Mouse (Mus musculus): Measurements from ENCODE around the gene Ung.

Gene Ung

DNA sequence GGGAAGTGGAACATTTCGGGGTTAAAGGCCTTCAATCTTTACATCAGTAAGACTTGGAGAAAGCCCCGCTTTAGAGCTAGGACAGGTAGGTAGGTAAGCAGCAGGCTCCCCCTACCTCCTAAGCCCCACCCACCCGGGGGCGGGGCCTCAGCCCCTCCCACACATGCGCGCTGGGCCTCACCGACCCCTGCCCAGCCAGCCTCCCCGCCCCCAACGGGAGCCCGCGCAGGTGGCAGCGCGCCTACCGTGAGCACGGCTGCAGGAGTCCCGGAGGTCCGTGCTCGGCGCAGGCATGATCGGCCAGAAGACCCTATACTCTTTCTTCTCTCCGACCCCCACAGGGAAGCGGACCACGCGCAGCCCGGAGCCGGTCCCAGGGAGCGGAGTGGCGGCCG lies at the start of gene Ung:
Gene Ung, plus strand, starts transcription at position 176 of the 395 bp plus-strand sequence.
- peak; percentile 86 for DNase-seq (ENCODE audit: low read depth, low spot score)

DNA sequence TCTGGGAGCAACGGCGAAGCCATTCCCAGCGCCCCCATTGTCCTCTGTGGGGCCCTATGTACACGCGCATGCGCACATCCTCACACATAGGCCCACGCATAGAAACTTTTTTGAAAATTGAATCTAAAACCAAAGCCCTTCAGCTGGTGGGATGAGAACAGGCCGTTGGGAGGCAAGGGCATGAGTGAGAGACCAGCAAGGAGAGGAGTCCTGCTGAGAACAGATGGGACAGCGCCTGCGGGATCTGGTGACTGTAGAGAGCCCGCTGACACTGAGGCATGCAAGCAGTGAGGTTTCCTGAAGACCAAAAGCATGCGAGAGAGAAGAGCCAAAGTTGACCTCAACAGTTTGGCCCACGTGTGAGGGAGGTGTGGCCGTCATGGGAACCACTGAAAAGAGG lies 44.7 kb upstream of the Ung start:
- no peak for DNase-seq (ENCODE audit: low read depth, low spot score)

DNA sequence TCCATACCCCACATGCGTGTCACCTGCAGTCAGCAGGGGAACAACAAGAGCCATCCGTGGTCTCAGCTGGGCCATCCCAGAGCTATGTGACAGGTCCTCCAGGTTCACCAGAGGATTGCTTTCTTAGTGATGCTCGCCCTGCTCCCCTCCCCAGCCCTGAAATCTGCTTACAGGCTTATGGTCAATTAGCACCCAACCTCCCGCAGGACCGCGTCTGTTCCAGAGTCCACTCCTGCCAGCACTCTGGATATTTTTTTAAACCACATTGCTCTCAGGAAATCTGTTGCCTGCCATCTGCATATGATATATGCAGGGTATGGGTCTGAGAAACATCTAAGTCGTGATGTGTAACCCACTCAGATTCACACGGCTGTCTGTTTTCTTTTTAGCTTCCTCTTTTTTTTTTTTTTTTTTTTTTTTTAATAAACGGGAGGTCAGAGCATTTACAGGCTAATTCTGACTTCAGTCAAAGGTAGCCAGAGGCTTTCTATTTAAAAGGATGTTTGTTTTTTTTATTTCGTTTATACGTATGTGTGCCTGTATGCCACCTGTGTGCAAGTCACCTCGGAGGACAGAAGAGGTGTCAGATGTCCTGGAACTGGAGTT lies 42.2 kb upstream of the Ung start:
- no peak for DNase-seq (ENCODE audit: low read depth, low spot score)

DNA sequence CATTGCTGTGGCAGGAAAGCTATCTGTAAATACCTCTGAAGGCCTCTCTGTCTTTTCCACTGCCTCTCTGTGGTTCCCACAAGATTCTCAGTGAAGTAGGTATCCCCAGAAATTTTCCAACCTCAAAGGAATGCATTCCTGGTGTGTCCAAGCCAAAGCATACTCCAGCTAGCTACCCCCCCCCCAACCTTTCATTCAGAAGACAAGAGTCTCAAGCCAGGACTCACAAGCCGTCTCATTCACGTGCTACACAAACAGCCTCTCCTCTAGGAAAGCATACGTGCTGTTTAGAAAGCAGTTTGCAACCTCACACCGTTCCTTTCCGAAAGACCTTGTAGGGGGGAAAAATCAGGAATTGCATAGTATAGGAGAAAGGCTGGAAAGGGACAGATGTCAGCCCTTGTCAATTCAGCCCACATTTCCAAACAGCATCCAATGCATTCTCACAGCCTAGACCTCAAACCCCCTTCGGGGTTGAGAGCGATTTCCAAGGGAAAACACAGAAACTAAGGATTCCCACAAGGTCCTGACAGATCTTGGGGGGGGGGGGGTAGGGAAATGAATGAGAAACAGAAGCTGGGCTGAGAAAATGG lies 39.7 kb upstream of the Ung start:
- DNase-seq (ENCODE audit: low read depth, low spot score), result no peak

DNA sequence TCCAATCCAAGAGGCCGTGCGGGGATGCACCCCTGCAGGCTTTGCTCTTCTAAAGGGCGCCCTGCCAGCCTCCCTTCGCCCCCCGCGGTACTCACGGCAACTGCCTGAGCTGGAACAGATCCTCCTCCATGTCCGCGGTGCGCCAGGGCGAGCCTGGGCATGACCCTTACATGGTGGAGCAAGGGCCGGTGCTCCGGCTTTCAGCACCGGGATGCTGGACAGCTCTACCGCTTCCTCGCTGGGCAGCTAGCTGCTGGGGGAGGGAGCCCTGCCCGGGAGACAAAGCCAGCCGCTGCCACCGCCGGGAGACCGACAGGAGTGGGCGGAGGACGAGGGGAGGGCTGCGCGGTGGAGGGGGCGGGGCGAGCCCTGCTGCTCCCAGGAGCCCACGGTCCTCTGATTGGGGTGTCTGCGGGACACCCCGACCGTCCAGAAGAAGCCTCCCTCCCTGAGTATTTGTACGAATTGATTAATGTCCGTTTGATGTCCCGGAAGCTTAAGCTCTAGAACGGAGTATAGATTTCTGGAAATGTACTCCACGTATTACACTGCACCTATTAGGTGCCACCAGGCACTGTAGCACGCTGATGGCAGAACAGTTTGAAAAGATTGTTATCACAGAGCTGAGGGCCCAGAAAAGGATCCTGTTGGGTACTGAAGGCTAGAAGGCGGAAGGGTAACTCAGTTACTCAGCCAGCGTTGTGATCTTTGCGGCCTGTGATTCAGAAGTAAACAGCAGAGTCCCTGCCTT lies 39.0 kb upstream of the Ung start, which contains the start of gene Svop:
Gene Svop, minus strand, starts transcription at position 514 of the 751 bp plus-strand sequence.
- peak; percentile 51 for DNase-seq (ENCODE audit: low read depth, low spot score)

DNA sequence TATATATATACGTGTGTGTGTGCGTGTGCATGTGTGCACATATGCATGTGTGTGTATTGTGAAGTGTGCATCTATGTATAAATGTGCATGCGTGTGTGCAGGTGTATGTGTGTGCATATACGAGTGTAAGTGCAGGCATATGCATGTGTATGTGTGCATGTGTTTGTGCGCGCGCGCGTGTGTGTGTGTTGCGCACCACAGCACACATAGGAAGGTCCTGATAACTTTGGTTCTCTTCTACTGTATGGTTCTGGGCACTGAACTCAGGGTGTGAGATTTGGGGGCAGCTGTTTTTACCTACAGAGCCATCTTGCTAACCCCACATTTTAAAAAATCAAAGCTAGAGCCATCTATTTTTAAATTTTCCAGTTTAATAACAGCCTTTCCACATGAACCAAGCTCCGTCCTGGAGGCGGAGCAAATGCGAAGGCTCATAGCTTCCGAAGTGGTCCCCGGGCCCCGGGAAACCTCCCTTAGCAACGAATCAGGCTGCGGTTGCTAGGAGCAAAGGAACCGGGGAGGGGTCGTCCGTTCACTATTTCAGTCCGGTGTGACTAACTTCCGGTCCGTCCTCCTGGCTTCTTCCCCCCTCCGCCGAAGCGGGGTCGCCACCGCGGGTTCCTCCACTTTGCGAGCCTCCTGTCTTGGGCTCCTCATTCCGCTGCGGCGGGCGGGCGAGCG lies 30.3 kb upstream of the Ung start:
- peak; percentile 90 for DNase-seq (ENCODE audit: low read depth, low spot score)

DNA sequence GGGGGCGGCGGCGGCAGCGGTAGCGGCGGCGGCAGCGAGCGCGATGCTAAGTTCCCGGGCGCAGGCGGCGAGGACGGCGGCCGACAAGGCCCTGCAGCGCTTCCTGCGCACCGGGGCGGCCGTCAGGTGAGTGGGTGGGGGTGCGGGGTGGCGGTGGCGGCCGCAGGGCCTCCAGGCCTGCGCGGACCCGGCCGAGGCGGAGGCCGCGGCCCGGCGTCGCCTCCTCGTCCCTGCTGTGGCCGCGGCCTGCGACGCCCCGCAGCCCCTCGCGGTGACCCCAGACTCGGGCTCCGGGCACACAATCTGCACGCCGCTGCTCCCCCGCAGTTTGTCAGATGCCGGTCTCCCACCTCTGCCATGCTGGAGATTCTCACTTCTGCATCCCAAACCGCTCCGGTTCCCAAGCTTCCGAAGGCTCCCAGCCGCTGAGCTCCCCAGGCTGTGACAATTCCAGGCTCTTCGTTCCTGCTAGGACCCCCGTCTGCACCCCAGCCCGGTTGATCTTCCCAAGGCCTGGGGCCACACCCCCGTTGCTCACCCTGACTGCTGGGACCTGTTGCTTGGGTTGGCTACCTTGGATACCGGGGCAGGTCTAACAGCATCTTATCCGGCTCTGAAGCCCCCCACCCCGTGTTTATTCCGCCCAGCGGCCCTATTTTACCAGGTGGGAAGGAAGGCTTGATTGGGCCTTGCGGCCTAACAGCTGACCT lies 29.6 kb upstream of the Ung start:
- peak; percentile 6 for DNase-seq (ENCODE audit: low read depth, low spot score)

DNA sequence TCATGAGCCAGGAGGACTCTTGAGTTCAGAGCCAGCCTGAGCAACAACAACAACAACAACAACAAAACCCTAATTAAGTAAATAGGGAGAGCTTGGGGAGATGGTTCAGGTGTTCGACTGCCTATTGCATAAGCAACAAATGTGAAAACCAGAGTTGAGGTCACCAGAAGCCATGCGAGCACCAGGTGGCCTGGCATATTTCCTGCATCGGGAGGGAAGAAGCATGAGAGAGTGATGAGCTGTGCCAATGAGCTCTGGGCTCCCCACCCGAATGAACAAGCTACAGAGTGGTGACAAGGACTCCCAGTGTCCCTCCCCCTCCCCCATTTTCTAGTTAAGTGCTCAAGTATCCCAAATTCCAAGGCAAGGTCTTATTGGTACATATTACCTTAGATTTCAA lies 28.3 kb upstream of the Ung start:
- no peak for DNase-seq (ENCODE audit: low read depth, low spot score)

DNA sequence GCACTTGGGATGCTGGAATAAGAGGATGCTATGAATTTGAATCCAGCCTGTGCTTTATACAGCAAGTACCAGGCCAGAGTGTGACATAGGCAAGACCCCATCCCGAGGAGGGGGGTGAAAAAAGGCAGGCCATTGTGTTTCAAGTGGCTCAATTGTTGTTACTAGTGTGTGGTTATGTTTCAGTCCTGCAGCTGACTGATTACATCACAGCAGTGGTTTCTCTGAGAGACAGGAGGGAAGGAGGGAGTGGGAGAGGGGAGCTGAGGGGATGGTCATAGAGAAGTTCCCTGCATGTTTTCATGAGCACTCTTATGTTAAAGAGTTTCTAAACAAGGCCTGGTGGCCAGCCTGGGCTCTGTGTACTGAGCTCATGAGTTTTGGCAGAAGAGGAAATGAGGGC lies 27.4 kb upstream of the Ung start:
- DNase-seq (ENCODE audit: low read depth, low spot score), result no peak

DNA sequence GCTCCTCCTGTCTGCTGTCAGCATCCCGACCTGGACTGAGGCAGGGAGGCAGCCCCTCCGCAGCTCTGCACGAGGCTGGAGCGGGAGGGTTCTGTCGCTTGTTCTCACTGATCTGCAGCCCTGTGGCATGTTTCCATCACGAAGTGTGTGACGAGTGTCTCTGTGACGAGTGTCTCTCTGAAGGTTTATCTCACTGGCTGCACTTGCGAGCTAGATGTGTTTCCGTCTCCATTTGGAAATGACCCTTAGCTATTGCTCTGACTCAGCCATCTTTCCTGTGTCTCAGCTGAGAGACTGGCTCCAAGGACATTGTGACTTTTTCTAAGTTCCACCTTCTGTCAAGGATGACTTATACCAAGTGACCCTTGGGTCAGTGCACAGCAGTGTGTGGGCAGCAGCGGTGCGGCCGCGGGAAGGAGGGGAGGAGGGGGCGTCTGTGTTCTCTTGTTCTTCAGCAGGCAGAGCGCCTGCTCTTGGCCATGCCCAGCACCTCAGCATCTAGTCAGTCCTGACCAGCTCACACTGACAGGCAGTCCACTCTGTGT lies 23.7 kb upstream of the Ung start:
- no peak for DNase-seq (ENCODE audit: low read depth, low spot score)

DNA sequence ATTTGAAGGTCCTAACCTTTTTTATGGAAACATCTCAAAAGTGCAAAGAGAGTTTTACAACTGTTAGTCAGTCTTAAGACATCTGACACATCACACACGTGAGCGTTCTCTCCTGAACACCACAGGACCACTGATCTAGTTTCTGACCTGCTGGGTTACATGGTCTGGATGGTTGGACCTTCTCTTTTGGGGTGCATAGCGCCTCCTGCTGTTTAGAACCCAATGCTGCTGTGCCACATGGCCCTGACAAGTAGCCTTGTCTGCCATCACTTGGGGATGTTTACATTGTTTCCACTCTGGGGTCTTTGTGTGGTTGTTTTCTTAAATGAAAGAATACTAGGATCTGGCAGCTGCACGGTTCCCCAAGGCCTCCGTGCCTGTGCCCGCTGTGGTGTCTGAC lies 16.9 kb upstream of the Ung start:
- DNase-seq (ENCODE audit: low read depth, low spot score), result no peak

DNA sequence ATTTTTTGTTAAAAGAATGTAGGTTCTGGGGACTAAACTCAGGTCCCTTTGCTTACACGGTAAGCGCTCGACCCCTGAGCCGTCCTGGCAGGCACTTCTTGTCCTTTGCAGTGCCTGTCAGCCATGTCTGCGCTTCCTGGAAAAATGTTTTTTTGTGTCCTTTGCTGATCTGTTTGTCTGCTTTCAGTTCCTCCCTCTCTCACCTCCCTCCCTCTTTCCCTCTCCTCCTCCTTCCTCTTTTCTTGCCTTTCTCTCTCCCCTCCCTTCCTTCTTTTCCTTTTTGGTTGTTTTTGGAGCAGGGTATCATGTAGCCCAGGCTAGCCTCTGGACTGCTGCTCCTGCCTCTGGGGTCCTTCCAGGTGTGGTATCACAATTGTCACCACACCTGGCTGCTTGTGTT lies 15.2 kb upstream of the Ung start:
- no peak for DNase-seq (ENCODE audit: low read depth, low spot score)

DNA sequence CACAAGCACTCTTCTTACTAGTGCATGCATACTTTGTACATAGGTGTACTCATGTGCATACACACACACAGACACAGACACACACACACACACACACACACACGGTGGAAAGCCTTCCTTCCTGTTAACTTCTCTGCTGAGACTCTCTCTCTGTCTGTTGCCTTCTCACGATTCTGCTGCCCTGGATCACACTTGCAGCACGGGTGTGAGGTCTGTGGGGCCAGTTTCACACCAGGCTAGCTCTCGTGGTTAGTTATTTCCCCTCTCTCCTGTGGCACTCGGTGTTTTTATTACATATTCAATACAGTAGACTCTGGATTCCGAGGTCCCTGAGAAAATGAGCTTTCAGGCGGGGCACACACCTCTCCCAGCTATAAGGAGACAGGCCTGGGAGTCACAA lies 13.6 kb upstream of the Ung start:
- DNase-seq (ENCODE audit: low read depth, low spot score), result no peak

DNA sequence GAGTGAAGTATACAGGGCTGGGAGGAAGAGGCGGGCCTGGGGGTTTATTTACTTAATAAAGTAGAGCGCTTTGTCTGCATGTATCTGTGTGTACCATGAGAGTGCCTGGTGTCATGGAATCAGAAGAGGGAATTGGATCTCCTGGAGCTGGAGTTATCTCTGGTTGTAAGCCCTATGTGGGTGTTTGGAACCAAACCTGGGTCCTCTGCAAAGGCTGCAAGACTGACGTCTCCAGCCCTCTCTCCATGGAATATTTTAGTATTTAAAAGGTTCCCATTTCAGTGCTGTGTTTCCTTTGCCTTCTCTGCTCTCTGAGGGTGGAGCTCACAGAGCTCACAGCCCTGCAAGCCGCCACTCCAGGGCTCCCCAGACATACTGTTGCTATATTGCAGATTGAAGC lies 10.4 kb upstream of the Ung start:
- DNase-seq (ENCODE audit: low read depth, low spot score), result no peak

DNA sequence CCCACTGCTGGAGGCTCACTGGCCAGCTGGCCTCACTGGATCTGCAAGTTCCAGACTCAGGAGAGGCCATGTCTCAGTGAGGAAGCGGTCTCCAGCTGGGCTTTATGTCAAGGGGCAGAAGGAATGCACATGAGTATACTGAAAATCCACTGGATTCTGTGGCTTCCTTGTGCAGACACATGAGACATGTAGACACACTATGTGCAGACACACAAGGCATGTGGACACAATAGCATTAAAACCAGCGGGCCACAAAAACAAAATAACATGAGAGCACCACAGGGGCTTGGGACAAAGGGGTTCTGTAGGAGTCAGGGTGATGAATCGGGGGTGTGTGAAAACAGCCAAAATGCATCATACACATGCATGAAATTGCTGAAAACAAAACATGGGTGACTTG lies 4.2 kb upstream of the Ung start:
- DNase-seq (ENCODE audit: low read depth, low spot score), result no peak

DNA sequence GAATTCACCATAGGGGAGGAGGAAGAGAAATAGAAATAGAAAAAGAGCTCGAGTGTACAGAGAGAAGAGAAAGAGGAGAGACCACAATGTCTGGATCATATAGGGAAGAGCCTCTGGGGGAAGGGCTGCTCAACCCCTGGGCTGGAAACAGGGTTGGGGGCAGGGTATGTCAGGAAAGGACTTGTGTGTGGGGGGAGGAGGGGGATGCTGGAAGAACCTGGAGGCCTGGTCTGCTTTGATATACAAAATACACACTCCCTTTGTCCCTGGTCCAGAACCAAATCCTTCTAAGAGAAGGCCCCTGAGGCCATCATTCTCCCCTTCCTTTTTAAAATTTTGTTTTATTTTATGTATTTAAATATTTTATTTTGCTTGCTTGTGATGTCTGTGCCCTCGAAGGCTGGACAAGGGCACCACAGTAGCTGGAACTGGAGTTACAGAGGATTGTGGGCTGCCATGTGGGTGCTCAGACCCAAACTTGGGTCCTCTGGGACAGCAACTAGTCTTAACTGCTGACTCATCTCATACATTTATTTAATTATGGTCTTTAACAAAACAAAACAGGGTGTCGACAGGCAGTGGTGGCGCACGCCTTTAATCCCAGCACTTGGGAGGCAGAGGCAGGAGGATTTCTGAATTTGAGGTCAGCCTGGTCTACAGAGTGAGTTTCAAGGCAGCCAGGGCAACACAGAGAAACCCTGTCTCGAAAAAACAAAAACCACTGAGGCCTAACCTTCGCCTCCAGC lies 3.5 kb upstream of the Ung start:
- no peak for DNase-seq (ENCODE audit: low read depth, low spot score)

DNA sequence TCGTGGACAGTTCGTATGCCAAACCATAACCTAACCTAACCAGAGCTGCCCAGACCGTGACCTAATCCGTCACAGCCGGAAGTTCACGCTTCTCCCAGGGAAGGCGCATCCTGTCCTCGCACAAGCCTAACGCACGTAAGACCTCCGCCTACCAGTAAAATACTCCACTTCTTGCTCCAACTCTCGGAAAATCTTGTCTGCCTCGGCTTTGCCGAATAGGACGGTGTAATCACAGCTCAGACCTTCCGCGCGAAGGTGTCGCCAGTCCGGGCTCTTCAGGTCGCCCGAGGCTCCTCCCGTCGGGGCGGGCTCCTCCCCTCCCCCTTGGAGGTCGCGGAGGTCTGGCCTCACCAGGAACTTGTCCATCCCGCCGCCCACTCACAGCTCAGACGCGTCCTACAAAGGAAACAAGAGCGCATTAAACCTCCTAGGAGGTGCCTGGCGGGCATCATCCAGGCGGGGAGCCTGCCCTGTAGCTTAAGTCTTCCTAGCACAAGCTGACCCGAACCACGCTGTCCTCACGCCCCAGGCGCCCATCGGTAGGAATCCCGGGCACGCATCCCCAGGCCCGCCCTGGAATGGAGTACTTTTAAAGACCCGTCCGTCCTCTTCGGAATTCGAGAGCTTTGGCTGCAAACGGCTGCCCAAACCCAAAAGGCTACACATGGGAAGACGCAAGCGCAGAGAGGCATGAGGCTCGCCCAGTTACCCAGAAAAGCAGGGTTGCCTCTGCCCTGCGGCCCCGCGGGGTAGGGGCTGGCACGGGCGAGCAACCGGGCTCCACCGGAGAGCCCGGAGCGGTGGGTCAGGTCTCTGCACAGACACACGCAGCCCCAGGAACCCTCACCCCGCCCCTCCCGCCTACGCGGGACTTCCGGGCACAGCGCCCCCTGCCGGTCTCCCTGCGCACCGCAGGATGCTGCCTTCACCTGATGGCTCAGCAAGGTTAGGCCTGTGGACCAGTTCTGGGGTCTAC lies 2.5 kb upstream of the Ung start, which contains the start of gene Alkbh2:
Gene Alkbh2, minus strand, starts transcription at position 845 of the 976 bp plus-strand sequence.
- DNase-seq (ENCODE audit: low read depth, low spot score), result peak; percentile 89

DNA sequence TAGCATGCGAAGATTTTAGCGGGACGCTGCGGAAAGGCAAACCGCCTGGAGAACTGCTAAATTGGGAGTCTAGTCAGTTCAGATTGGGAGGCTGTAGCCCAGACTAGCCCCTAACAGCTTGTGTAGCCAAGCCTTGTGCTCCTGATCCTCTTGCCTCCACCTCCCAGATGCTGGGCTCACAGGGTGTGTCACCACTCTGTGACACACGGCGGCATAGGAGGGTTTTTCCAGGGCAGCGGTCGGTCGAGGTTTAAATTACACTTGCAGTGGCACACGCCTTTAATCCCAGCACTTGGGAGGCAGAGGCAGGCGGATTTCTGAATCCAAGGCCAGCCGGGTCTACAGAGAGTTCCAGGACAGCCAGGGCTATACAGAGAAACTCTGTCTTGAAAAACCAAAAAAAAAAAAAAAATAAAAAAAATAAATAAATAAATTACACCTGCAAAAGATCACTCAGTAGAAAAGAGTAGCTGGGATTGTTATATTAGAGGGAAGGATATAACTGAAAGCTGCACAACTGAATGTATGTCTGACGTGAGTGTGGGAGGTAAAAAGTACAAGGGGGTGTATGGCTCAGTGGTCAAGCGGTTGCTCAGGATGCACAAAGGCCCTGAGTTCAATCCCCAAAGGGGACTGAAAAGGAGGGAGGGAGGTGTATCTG lies 506 bp upstream of the Ung start:
- DNase-seq (ENCODE audit: low read depth, low spot score), result peak; percentile 27

Data from CD4-positive helper T cell, adult 2 months (primary cell).